Mouse (Mus musculus) ovary, postnatal 14 days (tissue): ENCODE measurements around the gene Rcor2.

Experiments used
- DNase-seq: peaks from one replicate; pipeline ENCODE4 v3.0.0; 2022; ENCODE audit warnings: low spot score

Gene Rcor2

DNA sequence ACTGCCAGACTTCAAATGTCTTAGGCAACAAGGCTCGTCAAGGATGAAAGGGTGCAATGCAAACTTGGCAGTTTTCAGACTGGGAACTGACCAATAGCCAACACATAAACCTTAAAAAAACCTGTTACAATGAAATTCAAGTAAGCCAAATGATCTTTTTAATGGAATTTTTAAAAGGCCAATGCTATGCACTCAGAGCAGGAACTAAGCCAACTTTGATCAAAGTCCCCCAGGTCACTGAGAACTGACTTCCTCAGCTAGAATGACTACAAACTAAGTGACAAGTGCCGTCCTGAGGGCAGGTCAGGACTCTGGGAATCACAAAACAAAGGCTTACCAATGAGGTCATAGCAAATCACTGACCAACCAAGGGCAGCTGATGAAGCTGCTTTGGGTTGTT is 53.1 kb downstream of the Rcor2 start:
- no peak for DNase-seq

- no peak for DNase-seq
Observed at GRCm38 (mm10) chr19:7321391-7321790, 54.3 kb downstream of the Rcor2 start.
